Mouse (Mus musculus): ENCODE data around the gene 4932438H23Rik. TPM values are rescaled to one million over a fixed set of nuclear protein-coding genes. Genes with fewer than 3 reads are reported as not detected.

4932438H23Rik gene
- total RNA-seq (2017): 0.23 TPM in 1 of 2 replicates, not detected in the other

- no peak for ATAC-seq (ENCODE audit: extremely low read depth, insufficient number of reproducible peaks, low FRiP score, poor library complexity, severe bottlenecking)
Observed at GRCm38 (mm10) chr16:91095022-91095421, at the start of gene 4932438H23Rik. 4932438H23Rik (minus strand) TSS chr16:91095122.

GRCm38 (mm10) chr16:91140991-91141630, 46.2 kb upstream of the 4932438H23Rik start:
- no peak for ATAC-seq (ENCODE audit: extremely low read depth, insufficient number of reproducible peaks, low FRiP score, poor library complexity, severe bottlenecking)

GRCm38 (mm10) chr16:91140457-91140856, 45.5 kb upstream of the 4932438H23Rik start:
- no peak for ATAC-seq (ENCODE audit: extremely low read depth, insufficient number of reproducible peaks, low FRiP score, poor library complexity, severe bottlenecking)

GRCm38 (mm10) chr16:91140056-91140455, 45.1 kb upstream of the 4932438H23Rik start:
- ATAC-seq (ENCODE audit: extremely low read depth, insufficient number of reproducible peaks, low FRiP score, poor library complexity, severe bottlenecking): no peak

GRCm38 (mm10) chr16:91139481-91139880, 44.6 kb upstream of the 4932438H23Rik start:
- no peak for ATAC-seq (ENCODE audit: extremely low read depth, insufficient number of reproducible peaks, low FRiP score, poor library complexity, severe bottlenecking)

- no peak for ATAC-seq (ENCODE audit: extremely low read depth, insufficient number of reproducible peaks, low FRiP score, poor library complexity, severe bottlenecking)
Observed at GRCm38 (mm10) chr16:91138736-91139135, 43.8 kb upstream of the 4932438H23Rik start.

GRCm38 (mm10) chr16:91138151-91138550, 43.2 kb upstream of the 4932438H23Rik start:
- ATAC-seq (ENCODE audit: extremely low read depth, insufficient number of reproducible peaks, low FRiP score, poor library complexity, severe bottlenecking): no peak

GRCm38 (mm10) chr16:91136607-91137006, 41.7 kb upstream of the 4932438H23Rik start:
- no peak for ATAC-seq (ENCODE audit: extremely low read depth, insufficient number of reproducible peaks, low FRiP score, poor library complexity, severe bottlenecking)

GRCm38 (mm10) chr16:91129916-91130315, 35.0 kb upstream of the 4932438H23Rik start:
- ATAC-seq (ENCODE audit: extremely low read depth, insufficient number of reproducible peaks, low FRiP score, poor library complexity, severe bottlenecking): no peak

GRCm38 (mm10) chr16:91128431-91128830, 33.5 kb upstream of the 4932438H23Rik start:
- no peak for ATAC-seq (ENCODE audit: extremely low read depth, insufficient number of reproducible peaks, low FRiP score, poor library complexity, severe bottlenecking)

GRCm38 (mm10) chr16:91126734-91127524, 32.0 kb upstream of the 4932438H23Rik start:
- ATAC-seq (ENCODE audit: extremely low read depth, insufficient number of reproducible peaks, low FRiP score, poor library complexity, severe bottlenecking): no peak

- ATAC-seq (ENCODE audit: extremely low read depth, insufficient number of reproducible peaks, low FRiP score, poor library complexity, severe bottlenecking): no peak
Observed at GRCm38 (mm10) chr16:91124256-91124655, 29.3 kb upstream of the 4932438H23Rik start.

- no peak for ATAC-seq (ENCODE audit: extremely low read depth, insufficient number of reproducible peaks, low FRiP score, poor library complexity, severe bottlenecking)
Observed at GRCm38 (mm10) chr16:91123821-91124220, 28.9 kb upstream of the 4932438H23Rik start.

GRCm38 (mm10) chr16:91119879-91120278, 25.0 kb upstream of the 4932438H23Rik start:
- ATAC-seq (ENCODE audit: extremely low read depth, insufficient number of reproducible peaks, low FRiP score, poor library complexity, severe bottlenecking): no peak

GRCm38 (mm10) chr16:91116696-91117095, 21.8 kb upstream of the 4932438H23Rik start:
- ATAC-seq (ENCODE audit: extremely low read depth, insufficient number of reproducible peaks, low FRiP score, poor library complexity, severe bottlenecking): no peak

GRCm38 (mm10) chr16:91116006-91116405, 21.1 kb upstream of the 4932438H23Rik start:
- no peak for ATAC-seq (ENCODE audit: extremely low read depth, insufficient number of reproducible peaks, low FRiP score, poor library complexity, severe bottlenecking)

GRCm38 (mm10) chr16:91110999-91111535, 16.1 kb upstream of the 4932438H23Rik start:
- no peak for ATAC-seq (ENCODE audit: extremely low read depth, insufficient number of reproducible peaks, low FRiP score, poor library complexity, severe bottlenecking)

- ATAC-seq (ENCODE audit: extremely low read depth, insufficient number of reproducible peaks, low FRiP score, poor library complexity, severe bottlenecking): no peak
Observed at GRCm38 (mm10) chr16:91107608-91108007, 12.7 kb upstream of the 4932438H23Rik start.

- no peak for ATAC-seq (ENCODE audit: extremely low read depth, insufficient number of reproducible peaks, low FRiP score, poor library complexity, severe bottlenecking)
Observed at GRCm38 (mm10) chr16:91105481-91106051, 10.6 kb upstream of the 4932438H23Rik start.
